Mouse (Mus musculus) thymus, postnatal 25 days (tissue): ENCODE results near the gene Add1.

Experiments
- DNase-seq: peaks from one replicate; pipeline ENCODE4 v3.0.0; 2022

Add1 gene

GRCm38 (mm10) chr5:34632996-34633395, 59.5 kb downstream of the Add1 start:
- DNase-seq = no peak

- no peak for DNase-seq
Measured at GRCm38 (mm10) chr5:34633641-34634040, 60.2 kb downstream of the Add1 start.

- peak; percentile 12 for DNase-seq
Measured at GRCm38 (mm10) chr5:34634746-34635400, 61.4 kb downstream of the Add1 start.

- DNase-seq = peak; percentile 15
Measured at GRCm38 (mm10) chr5:34635665-34636192, 62.3 kb downstream of the Add1 start.

- DNase-seq = peak; percentile 82
Measured at GRCm38 (mm10) chr5:34636481-34637287, 63.2 kb downstream of the Add1 start, which contains the start of gene Mfsd10. Mfsd10 (minus strand) TSS chr5:34637212.

- DNase-seq = no peak
Measured at GRCm38 (mm10) chr5:34637591-34638156, 64.2 kb downstream of the Add1 start.

GRCm38 (mm10) chr5:34641991-34642390, 68.5 kb downstream of the Add1 start:
- no peak for DNase-seq

GRCm38 (mm10) chr5:34642932-34643331, 69.5 kb downstream of the Add1 start:
- peak; percentile 54 for DNase-seq

GRCm38 (mm10) chr5:34647581-34647980, 74.1 kb downstream of the Add1 start:
- peak; percentile 72 for DNase-seq

- DNase-seq = no peak
Measured at GRCm38 (mm10) chr5:34652961-34653360, 79.5 kb downstream of the Add1 start.

- DNase-seq = no peak
Measured at GRCm38 (mm10) chr5:34654881-34655280, 81.4 kb downstream of the Add1 start.

GRCm38 (mm10) chr5:34657556-34657955, 84.1 kb downstream of the Add1 start:
- no peak for DNase-seq

- DNase-seq = peak; percentile 99
Measured at GRCm38 (mm10) chr5:34659686-34660590, 86.5 kb downstream of the Add1 start, which contains the start of the genes Nop14 and Grk4. Nop14 (minus strand) TSS chr5:34660148. Grk4 (plus strand) TSS chr5:34660379.

- DNase-seq = no peak
Measured at GRCm38 (mm10) chr5:34660591-34661130, 87.2 kb downstream of the Add1 start.

- no peak for DNase-seq
Measured at GRCm38 (mm10) chr5:34661909-34662308, 88.4 kb downstream of the Add1 start.

- DNase-seq = no peak
Measured at GRCm38 (mm10) chr5:34663231-34663630, 89.8 kb downstream of the Add1 start.

GRCm38 (mm10) chr5:34669493-34669892, 96.0 kb downstream of the Add1 start:
- no peak for DNase-seq

GRCm38 (mm10) chr5:34670280-34670679, 96.8 kb downstream of the Add1 start:
- no peak for DNase-seq
